Mouse (Mus musculus): ENCODE measurements around the gene Cks1b. TPM values are rescaled to one million over a fixed set of nuclear protein-coding genes. Genes with fewer than 3 reads are reported as not detected.

The Cks1b gene
- total and polyA plus RNA-seq, 3 experiments: 173 to 270 (median 268) TPM

- TF ChIP-seq MAFK (IDR thresholded peaks at IDR 0.05; ENCODE audit: insufficient replicate concordance, low read length): no peak
- no peak for TF ChIP-seq KAT2A (IDR thresholded peaks at IDR 0.05; ENCODE audit: insufficient replicate concordance, low read length)
- TF ChIP-seq ZKSCAN1 (IDR thresholded peaks at IDR 0.05; ENCODE audit: borderline replicate concordance, low read depth, low read length): no peak
- TF ChIP-seq IRF4 (IDR thresholded peaks at IDR 0.05; ENCODE audit: low read depth, low read length): peak; percentile 4; the same call in 1 of the 2 replicates
- TF ChIP-seq EP300 (IDR thresholded peaks at IDR 0.05; ENCODE audit: low read length): no peak
- TF ChIP-seq RCOR1 (conservative IDR thresholded peaks at IDR 0.05; ENCODE audit: low read depth, low read length): no peak
- TF ChIP-seq SIN3A (IDR thresholded peaks at IDR 0.05; ENCODE audit: low read length): peak; percentile 81
- no peak for TF ChIP-seq ZC3H11A (IDR thresholded peaks at IDR 0.05; ENCODE audit: low read depth, low read length)
- no peak for TF ChIP-seq RAD21 (IDR thresholded peaks at IDR 0.05; ENCODE audit: low read depth, low read length)
Observed at GRCm38 (mm10) chr3:89394894-89395256, 23.3 kb downstream of the Cks1b start (continued).

- in situ Hi-C loops (cut with MboI; ENCODE audit: low pct_ligation_motif_present, low pct_unique_long_range_greater_than_20kb, low sequenced_read_pairs) (no loop called here), dilution Hi-C loops (cut with MboI; ENCODE audit: extremely low pct_ligation_motif_present, extremely low pct_unique_long_range_greater_than_20kb, low sequenced_read_pairs) (no loop called here)
- H3K27me3 ChIP-seq (replicated peaks): no peaks in the 10 kb centered on the region
- H3K9me3 ChIP-seq (replicated peaks; ENCODE audit: low read length): no peaks in the 10 kb centered on the region
- H3K79me2 ChIP-seq (replicated peaks; ENCODE audit: control insufficient read depth, extremely low read depth, insufficient read depth, poor library complexity, severe bottlenecking): peaks cover 9% of the 10 kb centered on the region; the same call in 1 of the 2 replicates
- peak within 1 kb of the TSS; percentile 94 for H3K4me2 ChIP-seq (ENCODE audit: insufficient read depth, low read depth, poor library complexity, severe bottlenecking)
- peak within 1 kb of the TSS; percentile 96 for H3K27ac ChIP-seq (ENCODE audit: insufficient read depth, low read depth)
- H3K4me1 ChIP-seq (ENCODE audit: control insufficient read depth in 1 of 2, insufficient read depth in 2 of 2): peaks cover 0 to 44% of the 10 kb centered on the region in 2 experiments; a peak in 3 of 4 replicates
- peak within 1 kb of the TSS; percentile 54 to 81 (median 71) for H3K4me3 ChIP-seq (replicated peaks in 1 of 3; ENCODE audit: low read depth in 2 of 3, low read length in 2 of 3, poor library complexity in 1 of 3)
- peak within 1 kb of the TSS; percentile 55 for H3K9ac ChIP-seq (ENCODE audit: insufficient read depth, low read depth)
- peaks cover 2 to 10% of the 10 kb centered on the region in 2 experiments for H3K36me3 ChIP-seq (replicated peaks in 1 of 2; ENCODE audit: control insufficient read depth in 1 of 2, insufficient read depth in 1 of 2, low read length in 1 of 2)
- DNase-seq (ENCODE audit: extremely low read depth): peak; percentile 80
- peak in 1 of 2 experiments; percentile 52; a peak in 2 of 4 replicates for TF ChIP-seq CTCF (conservative IDR thresholded peaks at IDR 0.05 in 1 of 2, IDR thresholded peaks at IDR 0.05 in 1 of 2; ENCODE audit: low read depth in 2 of 2, low read length in 2 of 2)
- peak; percentile 75; the same call in 1 of the 2 replicates for TF ChIP-seq TCF12 (IDR thresholded peaks at IDR 0.05; ENCODE audit: low read depth, low read length)
- TF ChIP-seq POLR2A (IDR thresholded peaks at IDR 0.05; ENCODE audit: low read depth, low read length): peak; percentile 32
- TF ChIP-seq MAZ (IDR thresholded peaks at IDR 0.05; ENCODE audit: low read depth, low read length): peak; percentile 23; the same call in 1 of the 2 replicates
- 0 out of 2 replicates have a peak, but pooled peaks have one; percentile 47 for TF ChIP-seq TBP (conservative IDR thresholded peaks at IDR 0.05; ENCODE audit: low read depth, low read length)
- peak; percentile 18 for TF ChIP-seq RAD21 (IDR thresholded peaks at IDR 0.05; ENCODE audit: low read depth, low read length)
- peak; percentile 20 for TF ChIP-seq IRF4 (IDR thresholded peaks at IDR 0.05; ENCODE audit: low read depth, low read length)
- 0 out of 2 replicates have a peak, but pooled peaks have one; percentile 8 for TF ChIP-seq ETS1 (conservative IDR thresholded peaks at IDR 0.05; ENCODE audit: low read depth, low read length)
- no peak for TF ChIP-seq USF1 (IDR thresholded peaks at IDR 0.05; ENCODE audit: low read depth, low read length)
- no peak; the same call in 1 of the 2 replicates for TF ChIP-seq EP300 (IDR thresholded peaks at IDR 0.05; ENCODE audit: low read length)
- peak; percentile 32 for TF ChIP-seq SMC3 (IDR thresholded peaks at IDR 0.05; ENCODE audit: low read depth, low read length)
- TF ChIP-seq CHD1 (IDR thresholded peaks at IDR 0.05; ENCODE audit: low read depth, low read length): peak; percentile 78; the same call in 1 of the 2 replicates
- TF ChIP-seq MAX (IDR thresholded peaks at IDR 0.05; ENCODE audit: low read length): peak; percentile 18
- no peak for TF ChIP-seq ZKSCAN1 (IDR thresholded peaks at IDR 0.05; ENCODE audit: borderline replicate concordance, low read depth, low read length)
- 0 out of 2 replicates have a peak, but pooled peaks have one; percentile 48 for TF ChIP-seq UBTF (IDR thresholded peaks at IDR 0.05; ENCODE audit: low read depth, low read length)
- peak; percentile 59; the same call in 1 of the 2 replicates for TF ChIP-seq POLR2AphosphoS2 (IDR thresholded peaks at IDR 0.05; ENCODE audit: low read depth, low read length)
- peak; percentile 20; the same call in 1 of the 2 replicates for TF ChIP-seq MYC (IDR thresholded peaks at IDR 0.05; ENCODE audit: low read depth, low read length)
- TF ChIP-seq ZNF384 (IDR thresholded peaks at IDR 0.05; ENCODE audit: low read depth, low read length): no peak
Observed at GRCm38 (mm10) chr3:89394006-89394893, 23.9 kb downstream of the Cks1b start, which contains the start of gene Zbtb7b. Gene Zbtb7b, minus strand, starts transcription at chr3:89394776.

Data from CH12.LX (cell line).